Mouse (Mus musculus) testis, adult 2 months (tissue): Measurements from ENCODE around the gene Sh3bp4.

Experiments used
- CTCF ChIP-seq: fragments of 200-500 bp; IDR thresholded peaks from 2 replicates; pipeline ENCODE4 v1.5.1; 2012; ENCODE audit warnings: low read depth, mild to moderate bottlenecking, inconsistent platforms, low read length, moderate library complexity; ENCODE audit not compliant: control insufficient read depth, insufficient read depth, insufficient replicate concordance
- POLR2A ChIP-seq: fragments of 200-500 bp; IDR thresholded peaks from 2 replicates; pipeline ENCODE4 v1.6.1; 2012; ENCODE audit warnings: low read depth, mild to moderate bottlenecking, inconsistent platforms, low read length, moderate library complexity; ENCODE audit not compliant: control insufficient read depth

DNA sequence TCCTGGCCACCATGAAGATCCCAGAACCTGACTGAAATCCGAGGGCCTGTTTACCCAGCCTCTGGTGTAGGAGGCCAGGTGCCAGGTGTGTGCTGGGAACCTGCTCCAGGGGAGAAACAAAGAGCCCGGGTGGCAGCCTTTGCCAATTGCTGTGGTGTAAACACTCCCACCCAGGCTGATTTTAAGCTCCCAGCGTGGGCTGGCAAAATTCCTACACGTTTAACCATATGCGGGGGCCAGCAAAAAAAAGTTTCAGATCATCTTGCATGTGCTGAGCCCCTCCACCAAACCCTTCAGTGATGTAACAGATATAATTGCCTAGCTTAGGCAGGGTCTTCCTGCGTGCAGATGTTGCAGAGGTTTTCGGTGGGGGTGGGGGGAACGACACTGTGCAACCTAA is 4.9 kb downstream of the Sh3bp4 start:
- TF ChIP-seq POLR2A (no peak), CTCF (no peak)
